Mouse (Mus musculus) megakaryocyte, embryonic 14.5 days (primary cell): Measurements from ENCODE around the gene Gm37240.

Experiments used
- FLI1 ChIP-seq: IDR thresholded peaks from 2 replicates; pipeline ENCODE4 v1.6.1; 2012; ENCODE audit warnings: low read length, inconsistent platforms, mixed read lengths
- GATA1 ChIP-seq: IDR thresholded peaks from 3 replicates; pipeline ENCODE4 v1.6.1; 2012; ENCODE audit warnings: mixed read lengths, low read length, inconsistent platforms, borderline replicate concordance

GRCm38 (mm10) chr3:84753816-84754215 is 1133.5 kb downstream of the Gm37240 start:
- TF ChIP-seq GATA1 = no peak
- TF ChIP-seq FLI1 = no peak
